Mouse (Mus musculus) hindbrain, embryonic 11.5 days (tissue): ENCODE data around the gene Gm20388. TPM values are rescaled to one million over a fixed set of nuclear protein-coding genes. Genes with fewer than 3 reads are reported as not detected.

Experiments
- ATAC-seq: fragments of 200-750 bp; cut with Nextera tagmentation; 2 replicates; pipeline ENCODE4 v1.8.0; 2017; ENCODE audit warnings: mild to moderate bottlenecking, moderate TSS enrichment, moderate library complexity; ENCODE audit not compliant: low FRiP score
- DNase-seq: peaks from one replicate; pipeline ENCODE4 v3.0.0-alpha.2; 2015; ENCODE audit warnings: low spot score
- H3K27ac ChIP-seq: fragments of 300-500 bp; sonication (generic); 2 replicates; pipeline ENCODE4 v1.5.1; 2014; ENCODE audit warnings: mild to moderate bottlenecking, low read depth, low read length
- H3K27me3 ChIP-seq: fragments of 300-500 bp; sonication (generic); 2 replicates; pipeline ENCODE4 v1.6.1; 2014; ENCODE audit warnings: mild to moderate bottlenecking, low read length, moderate library complexity, mixed read lengths; ENCODE audit not compliant: control insufficient read depth, insufficient read depth
- H3K36me3 ChIP-seq: fragments of 300-500 bp; sonication (generic); 2 replicates; pipeline ENCODE4 v1.6.1; 2014; ENCODE audit warnings: mild to moderate bottlenecking, low read length, moderate library complexity, mixed read lengths; ENCODE audit not compliant: control insufficient read depth, insufficient read depth
- H3K4me1 ChIP-seq: fragments of 300-500 bp; sonication (generic); replicated peaks from 2 replicates; pipeline ENCODE4 v1.6.1; 2014; ENCODE audit warnings: low read length, mixed read lengths; ENCODE audit not compliant: control insufficient read depth, insufficient read depth
- H3K4me2 ChIP-seq: fragments of 300-500 bp; sonication (generic); replicated peaks from 2 replicates; pipeline ENCODE4 v1.6.1; 2014; ENCODE audit warnings: mild to moderate bottlenecking, low read depth, low read length
- H3K4me3 ChIP-seq: fragments of 300-500 bp; sonication (generic); 2 replicates; pipeline ENCODE4 v1.5.1; 2014; ENCODE audit warnings: low read depth, low read length
- H3K9ac ChIP-seq: fragments of 300-500 bp; sonication (generic); 2 replicates; pipeline ENCODE4 v1.6.1; 2014; ENCODE audit warnings: low read depth, low read length
- H3K9me3 ChIP-seq: fragments of 300-500 bp; sonication (generic); 2 replicates; pipeline ENCODE4 v1.6.1; 2016; ENCODE audit warnings: low read length; ENCODE audit not compliant: control insufficient read depth
- WGBS: fragments of 180-500 bp; shearing (Covaris S2); extraction: QIAGEN DNeasy Blood & Tissue Kit; methylation state at CpG from one replicate; pipeline ENCODE4 v1.1.7; 2014; 5-methylcytosine and 5-hydroxymethylcytosine counted together
- polyA plus RNA-seq: library from polyadenylated mRNA; unstranded; fragments of >200 nt; fragmentation: Nextera tagmentation; extraction: Ambion mirVana; gene quantifications from 2 replicates; pipeline ENCODE4 v1.2.1, GENCODE M21; 2014

Gm20388 gene
- polyA plus RNA-seq, 1 experiment from 2014 or later: 11.8 TPM

GRCm38 (mm10) chr8:120234866-120235265 lies 324.2 kb downstream of the Gm20388 start:
- no peak overlapping the region for H3K4me3 ChIP-seq
- WGBS: 79% methylated on average over 8 of the region's 8 CpGs

GRCm38 (mm10) chr8:120243222-120243621 lies 332.6 kb downstream of the Gm20388 start:
- no peaks in the 10 kb centered on the region for H3K36me3 ChIP-seq
- no peak for DNase-seq
- ATAC-seq: no peak
- no peak overlapping the region for H3K4me2 ChIP-seq
- H3K4me1 ChIP-seq: no peaks in the 10 kb centered on the region
- 94% methylated on average over 4 of the region's 4 CpGs for WGBS
- H3K27me3 ChIP-seq: no peaks in the 10 kb centered on the region
- no peaks in the 10 kb centered on the region for H3K9me3 ChIP-seq
- H3K27ac ChIP-seq: no peak overlapping the region
- no peak overlapping the region for H3K9ac ChIP-seq
- H3K4me3 ChIP-seq: no peak overlapping the region

More at GRCm38 (mm10) chr8:120234866-120235265, 324.2 kb downstream of the Gm20388 start:
- DNase-seq: no peak
- no peak overlapping the region for H3K4me2 ChIP-seq
- H3K27ac ChIP-seq: no peak overlapping the region
- peaks cover 11% of the 10 kb centered on the region for H3K27me3 ChIP-seq
- no peaks in the 10 kb centered on the region for H3K36me3 ChIP-seq
- H3K9ac ChIP-seq: no peak overlapping the region; the same call in 1 of the 2 replicates
- peaks cover 28% of the 10 kb centered on the region for H3K4me1 ChIP-seq
- no peaks in the 10 kb centered on the region for H3K9me3 ChIP-seq
- ATAC-seq: no peak

- Histone ChIP-seq H3K27ac (no peak overlapping the region), H3K4me1 (no peaks in the 10 kb centered on the region), H3K36me3 (no peaks in the 10 kb centered on the region), H3K4me3 (no peak overlapping the region), H3K4me2 (no peak overlapping the region), H3K9ac (no peak overlapping the region), H3K27me3 (no peaks in the 10 kb centered on the region), H3K9me3 (no peaks in the 10 kb centered on the region)
- 90% methylated on average over 5 of the region's 5 CpGs for WGBS
- no peak for ATAC-seq
- no peak for DNase-seq
Observed at GRCm38 (mm10) chr8:120243916-120244451, 333.3 kb downstream of the Gm20388 start.

- 92% methylated on average over 10 of the region's 10 CpGs for WGBS
- Histone ChIP-seq H3K9me3 (no peaks in the 10 kb centered on the region), H3K27me3 (no peaks in the 10 kb centered on the region), H3K4me2 (no peak overlapping the region), H3K4me1 (no peaks in the 10 kb centered on the region), H3K36me3 (no peaks in the 10 kb centered on the region), H3K4me3 (no peak overlapping the region), H3K27ac (no peak overlapping the region), H3K9ac (no peak overlapping the region)
- DNase-seq: no peak
- ATAC-seq: no peak
Observed at GRCm38 (mm10) chr8:120244553-120244952, 333.9 kb downstream of the Gm20388 start.

- DNase-seq: no peak
- ATAC-seq: no peak
Observed at GRCm38 (mm10) chr8:120247618-120248017, 337.0 kb downstream of the Gm20388 start.

GRCm38 (mm10) chr8:120248031-120248430 lies 337.4 kb downstream of the Gm20388 start:
- Histone ChIP-seq H3K9me3 (no peaks in the 10 kb centered on the region), H3K4me3 (no peak overlapping the region), H3K36me3 (no peaks in the 10 kb centered on the region), H3K27ac (no peak overlapping the region), H3K9ac (no peak overlapping the region), H3K4me2 (no peak overlapping the region), H3K4me1 (peaks cover 3% of the 10 kb centered on the region; the same call in 1 of the 2 replicates), H3K27me3 (no peaks in the 10 kb centered on the region)
- no peak for ATAC-seq
- DNase-seq: no peak
- whole genome bisulfite sequencing: 89% methylated on average over 7 of the region's 7 CpGs

More at GRCm38 (mm10) chr8:120247618-120248017, 337.0 kb downstream of the Gm20388 start:
- Histone ChIP-seq H3K27me3 (no peaks in the 10 kb centered on the region), H3K4me1 (peaks cover 3% of the 10 kb centered on the region; the same call in 1 of the 2 replicates), H3K4me2 (no peak overlapping the region), H3K27ac (no peak overlapping the region), H3K9me3 (no peaks in the 10 kb centered on the region), H3K9ac (no peak overlapping the region), H3K36me3 (no peaks in the 10 kb centered on the region), H3K4me3 (no peak overlapping the region)
- WGBS: 81% methylated on average over 5 of the region's 5 CpGs

GRCm38 (mm10) chr8:120248451-120248850 lies 337.8 kb downstream of the Gm20388 start:
- no peak for DNase-seq
- no peaks in the 10 kb centered on the region for H3K9me3 ChIP-seq
- H3K4me1 ChIP-seq: peaks cover 3% of the 10 kb centered on the region; the same call in 1 of the 2 replicates
- H3K36me3 ChIP-seq: no peaks in the 10 kb centered on the region
- H3K27me3 ChIP-seq: no peaks in the 10 kb centered on the region
- H3K27ac ChIP-seq: no peak overlapping the region
- no peak overlapping the region for H3K4me3 ChIP-seq
- no peak overlapping the region for H3K4me2 ChIP-seq
- 87% methylated on average over 4 of the region's 4 CpGs for WGBS
- no peak overlapping the region for H3K9ac ChIP-seq
- ATAC-seq: no peak

- ATAC-seq (no peak), DNase-seq (no peak)
- no peaks in the 10 kb centered on the region for H3K27me3 ChIP-seq
- H3K36me3 ChIP-seq: no peaks in the 10 kb centered on the region
- H3K4me1 ChIP-seq: peaks cover 3% of the 10 kb centered on the region; the same call in 1 of the 2 replicates
- no peak overlapping the region for H3K4me2 ChIP-seq
- H3K4me3 ChIP-seq: no peak overlapping the region
- 81% methylated on average over 9 of the region's 9 CpGs for WGBS
- H3K9me3 ChIP-seq: no peaks in the 10 kb centered on the region
- H3K9ac ChIP-seq: no peak overlapping the region
- H3K27ac ChIP-seq: no peak overlapping the region
Observed at GRCm38 (mm10) chr8:120249800-120250336, 339.2 kb downstream of the Gm20388 start.
